Mouse (Mus musculus): Measurements from ENCODE around the gene Erbin. TPM values are rescaled to one million over a fixed set of nuclear protein-coding genes. Genes with fewer than 3 reads are reported as not detected.

Gene Erbin
- total RNA-seq, 2 experiments from 2014 or later: 77.1 to 88.5 TPM

DNA sequence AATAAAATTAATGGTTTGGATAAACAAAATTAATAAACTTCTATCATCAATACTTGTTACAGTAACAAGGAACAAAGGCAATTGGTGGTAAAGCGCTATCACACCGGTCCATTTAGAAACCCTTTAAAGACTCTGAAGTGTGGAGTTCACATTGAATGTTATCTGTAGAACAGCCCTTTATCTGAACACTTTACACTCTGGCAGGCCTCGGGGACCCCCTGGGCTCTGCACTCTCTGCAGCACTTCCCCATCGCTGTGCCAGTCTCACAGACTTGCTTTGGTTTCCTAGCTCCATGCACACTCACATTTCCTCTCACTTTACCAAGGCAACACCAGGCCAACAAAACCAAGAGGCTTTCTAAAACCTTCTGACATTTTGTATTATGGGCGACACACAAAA, 100.9 kb downstream of the Erbin start:
- DNase-seq (ENCODE audit: low spot score in 2 of 2): no peak

DNA sequence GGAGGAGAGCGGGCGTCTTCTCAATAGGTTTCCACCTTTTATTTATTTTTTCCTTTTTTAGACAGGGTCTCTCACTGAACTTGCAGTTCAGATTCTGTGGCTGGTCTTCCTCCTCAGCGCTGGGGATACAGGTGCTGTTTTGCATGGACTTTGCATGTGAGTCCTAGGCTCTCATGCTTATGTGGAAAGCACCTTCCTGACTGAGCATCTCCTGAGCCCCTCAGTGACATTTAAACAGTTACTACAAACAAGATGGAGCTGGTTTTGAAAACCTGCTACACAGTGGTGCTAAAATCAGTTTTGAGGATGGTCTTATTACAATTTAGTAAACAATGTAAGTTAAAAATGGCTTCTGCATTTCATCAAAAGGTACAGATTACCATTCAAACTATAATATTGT, 102.4 kb downstream of the Erbin start:
- no peak for DNase-seq (ENCODE audit: low spot score in 2 of 2)

DNA sequence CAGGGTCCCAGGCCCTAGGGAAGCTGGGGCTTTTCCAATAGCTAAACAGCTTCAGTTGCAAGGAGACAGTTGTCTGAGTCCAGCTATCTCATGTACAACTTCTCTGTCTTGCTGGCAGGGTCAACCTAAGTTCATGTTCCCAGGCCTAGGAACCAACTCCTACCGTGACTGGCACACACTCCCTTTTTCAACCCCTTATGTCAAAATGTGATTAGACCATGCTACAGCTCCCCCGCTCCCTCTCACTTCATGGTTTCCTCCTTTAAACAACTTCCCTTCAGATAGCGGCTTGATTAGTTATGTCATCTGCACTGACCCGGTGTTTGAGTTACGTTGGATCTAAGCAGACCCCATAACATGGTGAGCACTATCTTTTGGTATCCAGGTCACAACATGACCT, 112.8 kb downstream of the Erbin start:
- no peak for DNase-seq (ENCODE audit: low spot score in 2 of 2)

DNA sequence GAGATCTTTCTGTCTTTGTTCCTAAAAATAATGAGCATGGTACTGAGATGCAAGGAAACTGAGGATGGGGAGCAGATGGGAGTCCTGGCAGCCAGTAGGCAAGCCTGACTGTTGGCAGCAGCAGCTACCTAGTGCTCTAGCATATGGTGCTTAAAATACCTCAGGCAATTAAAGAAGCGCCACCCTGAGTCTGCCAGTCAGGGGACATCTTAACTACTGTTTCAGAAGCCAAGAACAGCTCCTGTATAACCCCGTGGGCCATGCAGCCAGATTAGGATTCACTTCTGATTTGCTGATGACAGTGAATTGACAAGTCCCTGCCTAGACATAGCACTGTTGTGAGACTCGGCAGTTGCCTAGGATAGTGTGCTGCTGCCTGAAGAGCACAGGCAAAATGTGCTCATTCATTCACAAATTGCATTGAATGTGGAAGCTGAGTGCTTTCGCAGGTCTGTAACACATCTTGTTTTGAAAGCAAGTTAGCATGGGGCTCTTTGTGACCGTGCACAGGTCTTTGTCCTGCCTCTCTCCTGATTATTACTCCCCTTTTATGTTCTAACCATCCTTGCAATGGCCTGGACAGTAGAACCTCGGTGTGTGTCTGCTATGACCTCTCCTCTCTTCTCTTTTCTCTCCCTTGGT, 114.0 kb downstream of the Erbin start:
- no peak for DNase-seq (ENCODE audit: low spot score in 2 of 2)

DNA sequence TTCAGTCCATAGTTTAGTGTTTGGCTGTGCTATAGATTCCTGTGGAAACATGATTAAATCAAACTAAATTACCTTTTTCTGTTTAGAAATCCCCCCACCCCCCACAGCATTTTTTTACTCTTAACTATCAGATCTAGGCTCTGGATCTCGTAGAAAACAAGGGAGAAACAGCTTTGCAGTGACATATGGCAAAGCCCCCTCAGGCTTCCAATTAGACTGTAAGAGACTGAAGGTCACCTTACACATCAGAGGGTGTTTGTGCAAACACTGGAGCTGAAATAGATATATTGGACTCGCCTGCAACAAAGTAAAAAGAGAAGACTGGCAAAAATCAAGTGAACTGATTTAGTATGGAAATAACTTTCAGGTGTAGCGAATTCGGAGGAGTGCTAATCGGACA, 116.6 kb downstream of the Erbin start:
- DNase-seq (ENCODE audit: low spot score in 2 of 2): no peak

DNA sequence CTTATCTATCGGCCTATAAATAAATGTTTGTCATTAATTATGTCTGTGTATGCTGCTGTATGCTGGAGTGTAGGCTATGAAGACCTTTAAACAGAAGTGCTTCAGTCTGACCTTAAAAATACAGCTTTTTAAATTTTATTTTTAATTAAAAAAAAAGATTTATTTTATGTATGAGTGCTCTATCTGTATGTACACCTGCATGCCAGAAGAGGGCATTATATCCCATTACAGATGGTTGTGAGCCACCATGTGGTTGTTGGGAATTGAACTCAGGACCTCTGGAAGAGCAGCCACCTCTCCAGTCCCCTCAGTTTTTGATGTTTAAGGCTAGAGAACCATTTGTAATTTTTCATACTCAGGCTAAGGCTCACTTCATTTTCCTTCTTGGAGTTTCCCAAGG, 119.3 kb downstream of the Erbin start:
- DNase-seq (ENCODE audit: low spot score in 2 of 2): no peak

DNA sequence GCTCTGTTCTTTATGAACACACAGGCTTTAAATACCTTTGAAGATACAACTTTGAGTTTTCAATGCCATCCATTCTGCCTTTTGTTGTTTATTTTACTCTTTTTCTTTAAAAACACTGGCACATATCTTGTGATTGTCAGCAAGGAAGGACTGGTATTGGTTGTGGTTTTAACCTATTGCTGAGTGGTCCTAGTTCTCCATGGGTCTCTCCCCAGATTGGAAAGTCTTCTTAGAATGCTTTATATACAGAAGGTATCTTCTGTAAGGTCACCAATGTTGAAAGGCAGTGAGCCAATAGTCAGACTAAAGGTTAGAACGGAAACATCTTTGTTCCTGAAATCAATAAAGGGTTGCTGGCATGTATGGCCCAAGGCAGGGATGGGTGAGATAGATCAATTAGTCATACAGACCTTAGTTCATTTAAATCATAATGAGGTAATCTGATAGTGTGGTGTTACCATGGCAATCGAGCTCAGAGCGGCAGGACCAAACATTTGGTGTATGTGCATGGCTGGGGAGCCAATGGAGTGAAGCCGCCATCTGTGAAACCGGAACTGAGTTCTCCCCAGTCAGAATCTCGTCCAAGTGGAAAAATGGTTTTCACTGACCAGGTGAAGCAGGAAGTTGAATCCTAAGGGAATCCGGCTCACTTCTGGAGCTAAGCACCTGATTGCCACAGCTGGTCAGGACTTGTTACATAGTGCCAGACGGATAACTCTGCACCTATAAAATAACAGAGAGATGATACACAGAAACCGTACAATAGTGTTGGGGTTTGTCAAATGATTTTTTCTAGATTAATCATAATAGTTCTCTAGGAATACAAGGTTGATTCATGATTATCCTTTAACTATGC, 125.4 kb downstream of the Erbin start:
- no peak for DNase-seq (ENCODE audit: low spot score in 2 of 2)

DNA sequence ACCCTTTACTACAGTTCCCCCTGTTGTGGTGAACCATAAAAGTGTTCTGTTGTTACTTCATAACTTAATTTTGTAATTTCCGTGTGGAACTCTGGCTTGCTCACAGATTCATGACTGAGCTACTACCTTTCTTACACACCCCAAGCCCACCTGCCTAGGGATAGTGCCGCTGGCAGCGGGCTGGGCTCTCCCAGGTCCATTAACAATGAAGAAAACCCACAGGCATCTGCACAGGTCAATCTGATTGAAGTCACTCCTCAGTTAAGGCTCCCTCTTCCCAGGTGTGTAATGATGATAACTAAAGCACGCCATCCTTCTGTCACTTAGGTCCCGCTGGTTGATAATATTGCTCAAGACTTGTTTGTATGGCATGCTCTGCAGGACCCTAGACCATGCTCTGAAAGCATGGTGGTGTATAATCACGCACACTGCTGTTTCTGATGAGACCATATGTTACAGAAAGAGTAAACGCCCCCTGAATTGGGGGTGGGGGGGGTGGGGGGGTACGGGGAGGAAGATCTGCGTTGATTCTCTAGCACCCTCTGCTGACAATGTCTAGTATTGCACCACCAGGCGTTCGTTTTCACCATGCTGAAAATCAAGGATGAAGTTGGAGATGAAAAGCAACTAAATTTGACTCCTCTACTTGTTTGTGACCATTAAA, 140.3 kb downstream of the Erbin start:
- peak in 1 of 2 experiments; percentile 19 for DNase-seq (ENCODE audit: low spot score in 2 of 2)

DNA sequence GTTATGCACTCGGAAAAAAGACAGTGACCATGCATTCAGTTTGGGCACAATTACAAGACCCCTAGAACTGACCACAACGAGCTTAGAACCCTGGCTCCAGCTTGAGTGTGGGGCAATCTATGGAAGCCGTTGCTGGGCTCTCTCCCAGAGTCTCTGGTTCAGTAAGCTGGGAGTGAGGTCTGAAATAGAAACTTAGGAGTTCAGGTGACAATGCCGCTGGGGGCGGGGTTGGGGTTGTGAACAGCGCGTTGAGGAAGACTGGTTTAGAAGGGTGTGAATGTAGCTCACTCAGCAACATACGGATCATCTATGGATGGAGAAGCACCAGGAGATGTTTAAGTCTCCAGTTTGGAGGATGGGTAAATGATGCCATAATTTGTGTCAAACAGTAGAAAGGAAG, 143.2 kb downstream of the Erbin start:
- DNase-seq (ENCODE audit: low spot score in 2 of 2): no peak

DNA sequence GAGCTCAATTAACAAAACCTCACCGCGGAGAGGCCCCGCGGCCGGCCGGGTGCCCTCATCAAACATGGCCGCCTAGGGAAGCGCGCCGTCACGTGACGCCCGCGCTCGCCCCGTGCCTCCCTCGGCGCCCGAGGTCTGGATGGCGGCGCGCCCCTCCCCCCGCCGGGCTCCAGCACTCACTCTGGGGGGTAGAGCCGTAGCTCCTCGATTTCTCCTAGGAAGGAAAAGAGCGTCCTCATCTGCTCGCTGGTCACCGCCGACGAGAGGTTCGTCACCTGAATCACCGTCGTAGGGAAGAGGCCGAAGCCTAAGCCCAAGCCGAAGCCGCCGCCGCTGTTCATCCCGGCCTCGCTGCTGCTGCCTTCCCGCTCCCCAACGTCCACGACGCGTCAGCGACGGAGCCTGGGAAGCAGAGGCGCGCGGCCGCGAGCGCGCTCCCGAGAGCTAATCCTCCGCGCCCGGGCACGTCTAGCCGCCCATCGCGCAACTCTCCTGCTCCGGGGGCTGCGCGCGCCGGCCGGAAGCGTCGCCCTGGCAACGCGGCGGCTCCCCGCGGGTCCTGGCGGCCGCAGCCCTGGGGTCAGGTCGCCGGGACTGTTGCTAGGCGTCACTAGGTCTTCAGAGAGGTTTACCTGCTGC, 146.1 kb downstream of the Erbin start, which contains the start of gene Srek1:
Gene Srek1, minus strand, starts transcription at position 490 of the 639 bp plus-strand sequence.
- peak; percentile 93 to 96 for DNase-seq (ENCODE audit: low spot score in 2 of 2)

DNA sequence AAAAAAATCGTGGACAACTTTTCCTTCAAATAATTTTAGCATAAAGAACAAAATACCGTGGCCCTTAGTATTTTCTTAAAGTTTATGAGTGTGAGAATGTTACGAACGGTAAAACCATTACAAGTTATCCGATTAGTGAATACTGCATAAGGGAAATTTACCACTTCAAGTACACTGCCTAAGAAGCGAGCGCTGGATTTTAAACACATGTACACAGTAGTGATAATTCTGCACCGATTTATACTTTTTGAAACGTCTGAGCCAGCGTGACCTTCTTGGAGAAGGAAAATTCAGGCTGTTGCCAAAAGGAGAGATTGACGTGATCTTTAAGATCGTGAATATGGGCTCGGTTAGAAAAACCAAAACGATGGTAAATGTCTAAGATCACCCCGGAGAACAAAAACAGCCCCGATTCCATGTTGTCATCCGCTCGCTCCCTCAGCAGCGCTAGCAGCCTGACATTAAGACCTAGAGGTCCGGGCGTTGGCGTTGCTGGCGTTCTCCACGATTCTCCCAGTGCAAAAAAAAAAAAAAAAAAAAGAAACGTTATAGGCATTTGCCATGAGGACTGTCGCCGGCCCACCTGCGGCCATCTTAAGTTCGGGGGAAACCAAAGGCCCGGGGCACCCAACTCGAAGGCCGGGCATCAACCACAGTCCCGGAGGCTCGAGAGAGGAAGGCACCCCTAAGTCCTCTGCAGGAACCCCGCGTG, 146.8 kb downstream of the Erbin start:
- DNase-seq (ENCODE audit: low spot score in 2 of 2): no peak

DNA sequence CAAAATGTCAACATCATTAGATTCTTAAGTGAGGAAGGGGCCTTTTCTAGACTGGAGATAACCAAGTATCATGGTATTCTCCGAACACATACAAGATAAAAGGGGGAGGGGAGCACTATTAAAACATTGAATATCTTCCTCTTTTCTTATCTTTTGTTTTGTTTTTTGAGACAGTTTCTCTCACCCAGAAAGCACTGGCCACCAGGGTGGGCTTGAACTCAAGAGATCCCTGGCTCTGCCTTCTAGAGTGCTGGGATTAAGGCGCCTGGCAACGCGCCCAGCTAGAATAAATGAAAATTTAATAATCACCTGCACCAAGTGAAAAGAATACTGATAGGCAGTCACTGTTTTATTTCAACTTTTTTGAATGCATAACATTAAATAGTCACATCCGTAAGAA, 147.4 kb downstream of the Erbin start:
- peak in 1 of 2 experiments; percentile 12 for DNase-seq (ENCODE audit: low spot score in 2 of 2)

DNA sequence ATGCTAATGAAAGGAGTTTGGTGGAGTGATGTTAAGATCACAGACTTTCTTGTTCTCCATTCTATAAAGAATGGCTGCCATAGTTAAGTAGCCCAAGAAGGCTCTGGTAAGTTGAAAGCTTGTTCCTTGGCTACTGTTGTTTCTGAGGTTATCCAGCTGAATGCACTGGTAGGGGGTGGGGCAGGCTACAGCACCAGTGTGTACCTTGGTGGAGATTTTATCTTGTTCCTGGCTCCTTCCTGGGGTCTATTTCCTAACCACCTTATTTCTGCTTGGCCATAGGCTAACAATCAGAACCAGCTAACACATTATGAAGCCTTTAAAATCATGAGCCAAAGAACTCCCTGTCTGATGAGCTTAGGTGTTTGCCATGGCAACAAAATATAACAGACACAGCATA, 149.5 kb downstream of the Erbin start:
- DNase-seq (ENCODE audit: low spot score in 2 of 2): no peak

Other genes with a start within 250 kb of the Erbin start
- 10 to 100 TPM; 46.9 to 64.2 TPM for gene Srek1, start 145.9 kb downstream of the Erbin start, total RNA-seq (2021)
- gene Nln, start 189.1 kb upstream of the Erbin start, total RNA-seq (2021): 10 to 100 TPM; 15.3 TPM
- gene Sgtb, start 189.2 kb upstream of the Erbin start, total RNA-seq (2021): 1 to 10 TPM; 3.3 to 3.5 TPM

Measured in gastrocnemius, postnatal 4 days (tissue).